Mouse (Mus musculus) brain, embryonic 14.5 days (tissue): Measurements from ENCODE around the gene Fbrs. TPM values are rescaled to one million over a fixed set of nuclear protein-coding genes. Genes with fewer than 3 reads are reported as not detected.
"Not testable (repeated sequence)": the region's sequence is repeated elsewhere in the genome, so short reads cannot be mapped to it uniquely, and the experiment has no call there.

Source experiments
- DNase-seq: peaks from one replicate; pipeline ENCODE4 v3.0.0-alpha.2; 2011; ENCODE audit warnings: low read depth
- CTCF ChIP-seq: fragments of 200-500 bp; IDR thresholded peaks from 2 replicates; pipeline ENCODE4 v1.5.1; 2012; ENCODE audit warnings: inconsistent platforms, mild to moderate bottlenecking, moderate library complexity, borderline replicate concordance; ENCODE audit not compliant: insufficient read depth, insufficient read length; ENCODE audit errors: extremely low read depth
- POLR2A ChIP-seq: fragments of 200-500 bp; IDR thresholded peaks from 2 replicates; pipeline ENCODE4 v1.6.1; 2012; ENCODE audit warnings: mild to moderate bottlenecking, inconsistent platforms, borderline replicate concordance; ENCODE audit not compliant: poor library complexity, insufficient read depth, insufficient read length, severe bottlenecking; ENCODE audit errors: extremely low read depth
- polyA plus RNA-seq: library from polyadenylated mRNA; depleted of rRNA; stranded (reverse); fragments of >200 nt; gene quantifications from 2 replicates; pipeline ENCODE4 v1.2.3, GENCODE M21; 2012

The Fbrs gene
- polyA plus RNA-seq, 1 experiment = 47.0 TPM

- TF ChIP-seq POLR2A (no peak), CTCF (no peak)
- DNase-seq = no peak
Observed at GRCm38 (mm10) chr7:127479318-127480225, 573 bp downstream of the Fbrs start.

- no peak for DNase-seq
- TF ChIP-seq POLR2A (no peak), CTCF (no peak)
Observed at GRCm38 (mm10) chr7:127480321-127480720, 1.3 kb downstream of the Fbrs start.

GRCm38 (mm10) chr7:127485416-127485815, 6.4 kb downstream of the Fbrs start:
- TF ChIP-seq CTCF = no peak
- TF ChIP-seq POLR2A = no peak
- no peak for DNase-seq

- DNase-seq = not testable (repeated sequence)
Observed at GRCm38 (mm10) chr7:127488364-127488763, 9.4 kb downstream of the Fbrs start.

GRCm38 (mm10) chr7:127489982-127490381, 11.0 kb downstream of the Fbrs start:
- no peak for TF ChIP-seq CTCF
- TF ChIP-seq POLR2A = no peak
- DNase-seq = no peak

GRCm38 (mm10) chr7:127491846-127492245, 12.8 kb downstream of the Fbrs start:
- DNase-seq = no peak
- TF ChIP-seq POLR2A = no peak
- no peak for TF ChIP-seq CTCF

GRCm38 (mm10) chr7:127494648-127495047, 15.6 kb downstream of the Fbrs start:
- TF ChIP-seq CTCF (no peak), POLR2A (no peak)
- DNase-seq = no peak

- TF ChIP-seq POLR2A = no peak
- no peak for TF ChIP-seq CTCF
- no peak for DNase-seq
Observed at GRCm38 (mm10) chr7:127497382-127497781, 18.4 kb downstream of the Fbrs start.

- TF ChIP-seq CTCF = peak; percentile 57; the same call in 1 of the 2 replicates
- no peak for TF ChIP-seq POLR2A
Observed at GRCm38 (mm10) chr7:127498407-127498806, 19.4 kb downstream of the Fbrs start.

GRCm38 (mm10) chr7:127508291-127508690, 29.3 kb downstream of the Fbrs start:
- no peak for TF ChIP-seq POLR2A
- no peak for TF ChIP-seq CTCF

More at GRCm38 (mm10) chr7:127498407-127498806, 19.4 kb downstream of the Fbrs start:
- peak; percentile 61 for DNase-seq

GRCm38 (mm10) chr7:127509830-127510229, 30.8 kb downstream of the Fbrs start:
- not testable (repeated sequence) for DNase-seq

More at GRCm38 (mm10) chr7:127508291-127508690, 29.3 kb downstream of the Fbrs start:
- DNase-seq = no peak

- TF ChIP-seq POLR2A = no peak
- TF ChIP-seq CTCF = peak; percentile 26; the same call in 1 of the 2 replicates
- DNase-seq = peak; percentile 53
Observed at GRCm38 (mm10) chr7:127511241-127511640, 32.2 kb downstream of the Fbrs start.
